Mouse (Mus musculus): ENCODE results near the gene Clns1a.

Gene Clns1a

GRCm38 (mm10) chr7:97696506-97697254 lies at the start of gene Clns1a:
TSS of gene Clns1a (plus strand) at chr7:97696634.
- DNase-seq (ENCODE audit: low read depth), result peak; percentile 95

GRCm38 (mm10) chr7:97647656-97648055 lies 48.8 kb upstream of the Clns1a start:
- no peak for DNase-seq (ENCODE audit: low read depth)

DNA sequence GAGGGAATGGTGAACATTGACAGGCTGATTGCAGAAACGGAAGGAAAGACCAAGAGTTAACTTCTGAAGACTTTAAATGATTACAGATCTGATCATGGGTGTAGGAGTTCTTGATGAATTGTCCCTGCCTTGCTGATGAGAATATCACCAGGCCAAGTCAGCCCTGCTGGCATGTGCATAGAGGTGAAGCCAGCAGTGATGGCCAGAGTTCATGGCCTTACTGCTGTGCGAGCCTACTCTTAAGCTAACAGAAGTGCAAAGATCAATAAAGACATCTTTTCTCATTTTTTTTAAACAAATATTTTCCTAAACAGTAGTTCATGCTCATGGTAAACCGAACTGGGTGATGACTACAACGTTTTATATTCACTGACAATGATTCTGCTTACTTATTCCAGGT lies 45.7 kb upstream of the Clns1a start:
- DNase-seq (ENCODE audit: low read depth), result no peak

DNA sequence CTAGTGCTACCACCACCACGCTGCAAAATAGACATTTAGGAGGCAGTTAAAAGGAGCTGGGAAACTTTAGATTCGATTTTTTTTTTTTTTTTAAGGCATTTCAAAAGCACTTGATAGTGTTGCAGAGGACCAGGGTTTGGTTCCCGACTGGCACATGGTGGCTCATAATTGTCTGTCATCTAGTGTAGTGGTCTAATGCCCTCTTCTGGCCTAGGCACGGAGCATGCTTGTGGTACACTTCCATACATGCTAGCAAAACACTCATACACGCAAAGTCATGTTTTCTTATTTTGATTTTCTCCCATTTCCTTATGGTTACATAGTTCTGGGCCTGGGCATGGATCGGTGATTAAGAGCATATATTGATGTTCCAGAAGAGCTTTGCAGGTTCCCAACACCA lies 40.3 kb upstream of the Clns1a start:
- peak; percentile 29 for DNase-seq (ENCODE audit: low read depth)

GRCm38 (mm10) chr7:97661634-97662033 lies 34.8 kb upstream of the Clns1a start:
- no peak for DNase-seq (ENCODE audit: low read depth)

DNA sequence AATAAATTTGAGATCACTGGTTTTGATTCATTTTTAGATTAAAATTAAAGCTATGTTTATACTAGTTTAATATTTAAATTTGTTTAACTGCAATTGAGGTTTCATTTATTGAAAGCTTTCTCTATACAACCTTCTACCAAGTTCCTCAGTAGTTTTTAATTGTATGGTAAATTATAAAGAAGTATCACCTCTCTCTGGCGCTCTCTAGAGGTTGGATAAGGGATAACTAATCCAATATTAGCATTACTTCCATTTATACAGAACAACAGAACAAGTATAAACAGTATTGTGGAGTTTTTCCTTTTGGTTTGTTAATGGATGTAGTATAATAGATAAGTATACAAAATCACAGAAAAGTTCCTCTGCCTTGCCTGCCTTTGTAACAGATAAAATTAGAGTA lies 17.2 kb upstream of the Clns1a start:
- DNase-seq (ENCODE audit: low read depth), result peak; percentile 59

DNA sequence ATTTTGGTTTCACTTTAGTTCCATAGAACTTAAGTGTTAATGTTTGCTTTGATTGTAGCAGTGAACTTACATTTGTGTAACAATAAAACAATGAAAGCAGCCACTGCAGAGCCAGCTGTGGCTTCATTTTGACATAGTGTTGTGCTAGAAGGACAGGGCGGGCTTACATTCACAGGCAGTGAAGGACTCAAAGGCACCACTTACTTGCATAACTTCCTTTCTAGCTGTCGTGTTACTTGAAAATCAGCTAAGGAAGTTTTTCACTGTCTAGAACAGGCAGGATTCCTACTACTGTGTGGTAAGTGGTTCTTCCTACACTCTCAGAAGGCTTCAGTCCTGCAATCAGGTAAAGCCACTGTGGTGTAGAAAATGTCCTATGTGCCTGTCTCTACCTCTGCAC lies 8.6 kb upstream of the Clns1a start:
- peak; percentile 65 for DNase-seq (ENCODE audit: low read depth)

DNA sequence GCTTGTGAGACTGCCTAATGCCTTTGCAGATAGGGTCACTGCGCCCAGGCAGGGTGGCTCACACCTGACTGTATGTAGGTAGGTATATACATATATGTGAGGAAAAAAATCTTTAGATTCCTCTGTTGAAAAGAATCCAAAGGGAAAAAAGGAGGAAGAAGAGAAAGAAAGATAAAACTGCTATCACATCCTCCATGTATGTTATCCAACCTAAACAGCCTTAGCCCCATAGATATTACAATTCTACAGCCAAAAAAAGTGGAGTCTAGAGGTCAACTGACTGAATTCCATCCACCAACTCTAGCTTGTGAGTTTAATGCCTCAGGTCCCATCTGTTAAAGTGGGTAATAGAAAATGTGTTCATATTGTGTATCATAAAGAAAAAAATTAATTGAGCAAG lies 993 bp upstream of the Clns1a start:
- no peak for DNase-seq (ENCODE audit: low read depth)

DNA sequence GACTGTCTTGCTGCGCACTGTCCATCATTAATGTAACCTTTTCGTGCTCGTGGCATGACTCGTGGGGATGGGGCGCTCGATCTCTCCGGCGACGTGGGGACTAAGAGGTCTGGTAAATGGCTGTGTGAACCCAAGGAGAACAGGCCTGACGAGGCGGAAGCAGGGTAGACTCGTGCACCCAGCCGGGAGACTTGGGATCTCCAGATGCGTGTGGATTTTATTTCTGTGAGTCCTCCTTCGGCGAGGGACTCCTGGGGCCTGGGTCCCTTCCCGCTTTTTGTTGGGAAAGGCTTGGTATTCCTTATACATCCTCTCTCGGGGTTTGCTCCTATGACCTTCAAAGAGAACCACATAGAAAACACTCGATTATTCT lies 315 bp upstream of the Clns1a start:
- DNase-seq (ENCODE audit: low read depth), result no peak

- no peak for DNase-seq (ENCODE audit: low read depth)
Observed at GRCm38 (mm10) chr7:97700173-97700572, 3.7 kb downstream of the Clns1a start.

- DNase-seq (ENCODE audit: low read depth), result no peak
Observed at GRCm38 (mm10) chr7:97701106-97701505, 4.7 kb downstream of the Clns1a start.

- DNase-seq (ENCODE audit: low read depth), result no peak
Observed at GRCm38 (mm10) chr7:97707123-97707522, 10.7 kb downstream of the Clns1a start.

GRCm38 (mm10) chr7:97707809-97708208 lies 11.4 kb downstream of the Clns1a start:
- no peak for DNase-seq (ENCODE audit: low read depth)

DNA sequence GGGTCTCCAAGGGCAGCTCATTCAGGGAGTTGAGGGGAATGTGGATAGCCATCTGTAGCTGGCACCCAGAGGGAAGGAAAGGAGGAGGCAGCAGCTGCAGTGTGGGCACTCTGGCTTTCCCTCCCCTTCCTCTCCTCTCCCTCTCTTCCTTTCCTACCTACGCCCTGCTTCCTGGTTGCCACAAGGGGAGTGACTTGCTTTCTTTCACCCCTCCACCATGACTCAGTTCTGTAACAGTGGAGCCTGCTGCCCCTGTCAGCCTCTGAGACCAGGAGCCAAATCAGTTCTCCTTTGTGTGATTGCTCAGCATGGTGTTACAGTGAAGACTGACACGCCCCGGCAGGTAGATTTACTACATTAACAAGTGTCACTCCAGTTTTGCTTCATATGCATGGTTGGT lies 12.8 kb downstream of the Clns1a start:
- DNase-seq (ENCODE audit: low read depth), result peak; percentile 83

GRCm38 (mm10) chr7:97714651-97715050 lies 18.2 kb downstream of the Clns1a start:
- no peak for DNase-seq (ENCODE audit: low read depth)

- DNase-seq (ENCODE audit: low read depth), result no peak
Observed at GRCm38 (mm10) chr7:97717326-97717725, 20.9 kb downstream of the Clns1a start.

GRCm38 (mm10) chr7:97719078-97719477 lies 22.6 kb downstream of the Clns1a start:
- no peak for DNase-seq (ENCODE audit: low read depth)

DNA sequence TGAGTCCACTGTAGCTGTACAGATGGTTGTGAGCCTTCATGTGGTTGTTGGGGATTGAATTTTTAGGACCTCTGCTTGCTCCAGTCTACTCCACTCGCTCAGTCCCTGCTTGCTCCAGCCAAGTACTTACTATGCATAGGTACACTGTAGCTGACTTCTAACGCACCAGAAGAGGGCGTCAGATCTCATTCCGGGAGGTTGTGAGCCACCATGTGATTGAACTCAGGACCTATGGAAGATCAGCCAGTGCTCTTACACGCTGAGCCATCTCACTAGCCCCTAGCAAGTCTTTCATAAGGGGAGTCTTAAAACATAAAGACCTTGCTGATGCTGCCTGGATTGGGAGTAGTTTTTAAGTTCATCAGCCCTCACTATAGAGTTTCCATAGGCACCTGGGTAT lies 23.7 kb downstream of the Clns1a start:
- DNase-seq (ENCODE audit: low read depth), result no peak

- DNase-seq (ENCODE audit: low read depth), result no peak
Observed at GRCm38 (mm10) chr7:97722278-97722918, 26.0 kb downstream of the Clns1a start.

DNA sequence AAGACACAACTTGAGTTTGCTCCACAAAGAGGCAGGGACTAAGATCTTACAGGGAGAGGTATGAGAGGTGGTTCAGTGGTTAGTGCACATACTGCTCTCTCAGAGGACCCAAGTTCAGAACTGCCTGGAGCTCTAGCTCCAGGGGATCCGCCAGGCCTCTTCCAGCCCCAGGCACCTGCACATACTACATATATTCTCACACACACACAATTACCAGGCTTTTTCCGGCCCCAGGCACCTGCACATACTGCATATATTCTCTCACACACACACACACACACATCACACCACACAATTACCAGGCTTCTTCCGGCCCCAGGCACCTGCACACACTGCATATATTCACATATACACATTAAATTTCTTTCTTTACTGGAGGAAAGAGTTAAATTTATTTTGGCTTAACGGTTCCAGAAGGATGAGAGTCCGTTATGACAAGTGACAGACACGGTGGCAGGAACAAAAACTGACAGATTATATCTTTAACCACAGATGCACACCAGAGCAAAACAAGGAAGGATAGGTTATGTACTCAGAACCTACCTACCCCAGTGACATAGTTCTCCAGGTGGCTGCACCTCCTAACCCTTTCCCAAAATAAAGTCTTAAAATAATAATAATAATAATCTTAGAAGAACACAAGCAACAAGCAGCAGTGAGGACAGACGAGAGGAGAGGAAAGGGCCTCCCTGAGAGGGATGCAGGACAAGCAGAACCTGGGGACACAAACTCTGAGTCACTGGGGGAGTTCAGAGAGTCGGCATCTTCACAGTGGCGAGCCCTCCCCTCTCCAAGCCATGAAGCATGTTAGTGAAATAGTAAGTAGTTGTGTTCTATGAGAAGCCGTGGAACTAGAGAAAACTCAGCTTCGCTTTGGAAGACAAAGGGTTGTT lies 27.5 kb downstream of the Clns1a start:
- DNase-seq (ENCODE audit: low read depth), result no peak

DNA sequence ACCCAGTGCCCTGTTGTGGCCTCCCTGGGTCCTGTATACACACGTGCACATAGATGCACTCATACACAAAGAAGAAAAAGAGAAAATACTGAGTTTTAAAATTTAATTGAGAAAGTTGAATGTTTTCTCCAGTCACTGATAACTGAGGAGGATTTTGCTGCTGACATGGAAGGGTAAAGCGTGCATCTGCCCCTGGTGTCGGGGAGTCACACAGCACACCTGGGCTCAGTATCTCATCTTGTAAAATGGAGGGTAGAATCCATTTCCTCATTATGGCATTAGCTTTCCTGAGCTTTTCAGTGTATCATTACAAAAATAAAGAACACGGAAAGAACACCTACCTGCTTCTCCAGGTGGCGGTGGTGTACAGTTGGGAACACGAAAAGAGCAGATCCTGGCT lies 29.0 kb downstream of the Clns1a start:
- no peak for DNase-seq (ENCODE audit: low read depth)

- DNase-seq (ENCODE audit: low read depth), result no peak
Observed at GRCm38 (mm10) chr7:97726080-97726479, 29.6 kb downstream of the Clns1a start.

- no peak for DNase-seq (ENCODE audit: low read depth)
Observed at GRCm38 (mm10) chr7:97726778-97727177, 30.3 kb downstream of the Clns1a start.

Measured in 416B (cell line).